Mouse (Mus musculus) v-Abl transformed pro-B cells (cell line): ENCODE results near the gene Cntnap5b.
"Not testable (repeated sequence)": the region's sequence is repeated elsewhere in the genome, so short reads cannot be mapped to it uniquely, and the experiment has no call there.

Experiments used
- in situ Hi-C, 2 experiments: fragments of 400-800 bp; cut with MboI; formaldehyde crosslinking; loops; one replicate each; pipeline ENCODE4 v1.15.1; 2025; ENCODE audit not compliant: unreplicated experiment in 2 of 2

The Cntnap5b gene

DNA sequence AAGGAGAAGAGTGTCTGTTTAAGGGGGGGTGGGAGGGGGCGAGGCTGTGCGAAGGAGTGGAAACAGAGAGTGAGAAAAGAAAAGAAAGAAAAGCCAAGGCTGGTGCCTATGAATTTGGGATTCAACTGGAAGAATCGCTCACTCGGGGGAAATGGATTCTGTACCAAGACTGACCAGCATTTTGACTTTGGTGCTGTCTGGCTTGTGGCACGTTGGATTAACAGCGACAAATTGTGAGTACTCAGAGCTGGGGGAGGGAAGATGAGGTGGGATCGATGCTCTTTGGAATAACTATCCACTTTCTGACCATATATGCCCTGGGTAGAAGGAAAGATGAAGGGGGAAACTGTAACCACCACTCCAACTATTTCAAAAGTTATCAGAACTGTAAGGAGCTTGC, at the start of gene Cntnap5b:
Gene Cntnap5b, plus strand, starts transcription at position 152 of the 400 bp plus-strand sequence.
- in situ Hi-C loops, result loop anchor here (10.0 kb wide), 1 partner anchor 442 kb away; no protein-coding TSS in a partner anchor

DNA sequence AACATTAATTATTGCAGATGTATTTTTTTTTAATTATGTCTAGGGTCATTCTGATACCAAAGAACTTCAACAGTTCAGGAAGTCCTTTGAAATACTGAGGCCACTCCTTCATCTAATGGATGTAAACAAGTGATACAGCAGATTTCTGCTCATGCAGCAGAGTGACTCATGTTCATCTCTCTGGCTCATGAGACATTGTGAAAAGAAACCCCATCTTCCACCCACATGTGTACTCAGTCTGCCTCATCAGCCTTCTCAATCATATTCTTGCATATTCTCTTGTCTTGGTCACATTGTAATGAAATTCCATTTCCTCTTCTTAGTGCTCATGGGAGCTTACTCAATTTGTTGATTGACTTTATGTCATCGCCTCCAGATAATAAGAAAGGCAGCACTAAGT, 12.6 kb upstream of the Cntnap5b start:
- in situ Hi-C loops, result no loop called here

DNA sequence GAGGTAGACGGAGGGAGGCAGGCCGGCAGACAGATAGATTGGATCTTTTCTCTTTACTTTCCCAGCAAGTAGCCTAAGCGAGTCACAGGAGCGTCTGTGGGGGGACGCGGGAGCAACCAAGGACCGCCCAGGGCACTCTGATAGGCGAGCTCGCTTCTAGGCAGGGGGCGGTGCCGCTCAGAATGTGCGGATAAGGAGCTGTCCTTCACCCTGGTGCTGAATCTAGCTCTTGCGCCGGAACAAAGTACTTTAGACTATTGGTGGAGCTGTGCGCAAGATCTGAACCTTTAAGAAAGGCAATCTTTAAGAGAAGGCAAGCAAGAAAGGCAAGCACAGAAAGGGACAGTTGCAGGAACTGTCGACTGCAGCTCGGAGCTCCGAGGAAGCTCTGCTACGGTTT, 382 bp upstream of the Cntnap5b start:
- in situ Hi-C loops, result loop anchor here (10.0 kb wide), 1 partner anchor 443 kb away; no protein-coding TSS in a partner anchor

DNA sequence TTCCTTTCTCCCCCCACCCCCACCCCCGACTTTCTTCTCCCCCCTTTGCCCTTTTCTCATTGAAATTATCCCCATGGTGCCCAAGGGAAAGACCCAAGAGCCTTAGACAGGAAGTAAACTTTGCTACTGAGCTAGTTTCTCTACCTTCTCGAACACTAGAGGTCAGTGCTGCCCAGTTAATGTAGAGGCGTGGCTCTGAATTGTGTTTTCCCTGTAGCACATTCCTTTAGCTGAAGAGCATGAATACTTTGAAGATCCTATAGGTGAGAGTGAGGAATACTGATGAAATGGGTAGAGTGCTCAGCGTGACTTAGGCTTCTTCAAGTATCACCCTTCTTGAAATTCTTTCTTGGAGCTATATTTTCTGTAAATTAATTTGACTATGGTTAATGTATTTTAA, 1.6 kb downstream of the Cntnap5b start:
- in situ Hi-C loops, result loop anchor here (10.0 kb wide), 1 partner anchor 441 kb away; no protein-coding TSS in a partner anchor

DNA sequence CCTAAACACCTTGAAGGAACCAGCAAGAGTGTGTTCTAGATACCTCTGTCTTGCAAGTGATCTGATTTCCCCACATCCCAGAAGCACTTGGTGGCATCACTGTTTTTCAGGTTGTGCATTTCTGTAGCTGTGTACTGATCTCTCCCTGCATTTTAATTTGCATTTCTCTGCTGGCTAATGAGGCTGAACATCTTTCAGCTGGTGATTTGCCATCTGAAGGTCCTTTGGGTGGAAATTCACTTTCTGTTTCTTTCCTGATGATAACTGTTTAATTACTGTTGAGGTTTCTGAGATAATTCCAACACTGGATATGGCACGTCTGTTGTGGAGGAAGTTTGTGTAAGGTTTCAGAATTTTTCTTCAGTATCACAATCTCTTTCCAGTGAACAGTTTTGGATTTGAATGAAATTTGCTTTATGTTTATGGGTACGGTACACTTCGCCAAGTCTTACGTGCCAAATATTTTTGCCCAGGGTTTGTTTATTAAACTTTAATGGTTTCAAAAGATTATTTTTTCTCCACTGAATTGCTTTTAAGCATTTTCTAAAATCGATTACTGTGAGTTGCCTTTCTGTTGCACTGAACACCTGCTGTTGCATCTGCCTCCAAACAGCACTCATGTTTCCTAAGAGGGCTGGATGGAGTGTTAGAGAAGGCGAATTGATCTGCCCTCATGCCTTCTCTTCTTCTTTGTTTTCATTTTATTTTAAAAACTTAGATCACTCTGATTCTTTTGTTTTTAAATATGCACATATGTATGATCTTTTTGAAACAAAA, 41.0 kb downstream of the Cntnap5b start:
- in situ Hi-C loops, result no loop called here

DNA sequence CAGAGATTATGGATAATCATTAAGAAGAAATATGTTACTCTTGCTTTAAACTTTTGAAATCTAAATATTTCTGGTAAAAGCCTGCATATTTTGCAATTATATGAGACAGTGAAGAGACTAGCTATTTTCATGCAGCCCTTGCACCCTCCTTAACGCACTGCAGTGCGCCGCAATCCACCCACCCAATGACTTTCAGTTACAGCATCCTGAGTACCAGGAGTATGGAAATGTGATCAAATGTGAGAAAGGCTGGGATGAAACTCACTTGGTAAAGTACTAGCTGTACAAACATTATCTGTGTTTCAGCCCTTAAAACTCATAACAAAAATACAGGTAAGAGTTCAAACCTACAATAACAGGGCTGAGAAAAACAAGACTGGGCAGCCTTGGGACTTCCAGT, 99.8 kb downstream of the Cntnap5b start:
- in situ Hi-C loops, result no loop called here

DNA sequence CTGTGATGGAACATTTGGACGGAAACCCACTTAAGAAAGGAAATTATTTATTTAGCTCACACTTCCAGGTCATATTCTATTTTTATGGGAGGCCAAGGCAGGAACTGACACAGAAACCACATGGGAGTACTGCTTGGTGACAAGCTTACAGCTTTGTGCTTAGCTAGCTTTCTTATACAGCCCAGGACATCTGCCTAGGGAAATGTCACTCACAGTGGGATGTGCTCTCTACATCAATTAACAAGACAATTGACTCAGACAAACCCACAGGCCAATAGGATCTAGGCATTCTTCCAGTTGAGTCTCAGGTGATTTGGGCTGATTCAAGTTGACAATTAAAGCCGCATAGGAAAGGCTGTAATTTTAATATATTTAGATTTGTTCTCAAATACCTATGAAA, 135.2 kb downstream of the Cntnap5b start:
- in situ Hi-C loops, result no loop called here

DNA sequence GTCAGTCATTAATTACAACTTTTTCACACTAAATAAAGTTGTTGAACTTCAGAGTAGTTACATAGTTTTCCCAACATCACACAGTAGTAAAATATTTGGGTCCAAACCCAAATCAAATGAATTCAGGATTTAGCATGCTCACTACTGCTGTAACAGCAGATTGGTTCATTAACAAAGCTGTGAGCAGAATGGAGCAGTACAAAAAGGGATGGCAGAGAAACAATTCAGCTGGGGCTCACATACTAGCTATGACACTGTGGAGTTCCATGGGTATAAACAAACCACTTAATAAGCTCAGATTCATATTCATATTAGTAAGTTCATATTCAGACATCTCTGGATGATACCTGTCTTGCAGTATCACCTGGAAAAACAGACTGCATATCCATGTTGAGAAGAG, 170.9 kb downstream of the Cntnap5b start:
- in situ Hi-C loops, result no loop called here

DNA sequence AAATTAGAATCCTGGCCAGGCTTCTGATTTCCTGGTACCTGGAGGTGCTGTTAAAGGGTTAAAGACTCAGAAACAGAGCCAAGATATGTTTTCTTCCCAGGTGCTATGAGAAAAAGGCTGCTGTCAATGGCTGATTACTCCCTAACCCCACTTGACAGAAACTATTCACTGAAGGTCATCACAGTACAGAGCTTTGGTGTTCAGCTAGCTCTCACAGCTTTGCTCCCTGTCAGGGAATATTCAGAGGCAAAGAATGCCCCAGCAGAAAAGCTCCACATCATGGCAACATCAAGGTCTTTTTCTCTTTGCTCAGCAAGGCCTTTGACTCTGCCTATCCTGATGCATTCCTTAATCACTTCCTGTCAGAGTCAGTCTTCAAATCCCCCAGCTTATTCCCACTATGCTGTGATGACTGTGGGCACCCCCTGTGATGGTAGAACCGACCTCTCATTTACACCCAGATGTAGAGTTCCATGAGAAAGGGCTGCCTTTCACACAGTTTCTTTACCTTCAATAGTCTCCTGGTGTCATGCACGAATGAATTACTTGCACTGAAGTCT, 186.9 kb downstream of the Cntnap5b start:
- in situ Hi-C loops, result no loop called here

DNA sequence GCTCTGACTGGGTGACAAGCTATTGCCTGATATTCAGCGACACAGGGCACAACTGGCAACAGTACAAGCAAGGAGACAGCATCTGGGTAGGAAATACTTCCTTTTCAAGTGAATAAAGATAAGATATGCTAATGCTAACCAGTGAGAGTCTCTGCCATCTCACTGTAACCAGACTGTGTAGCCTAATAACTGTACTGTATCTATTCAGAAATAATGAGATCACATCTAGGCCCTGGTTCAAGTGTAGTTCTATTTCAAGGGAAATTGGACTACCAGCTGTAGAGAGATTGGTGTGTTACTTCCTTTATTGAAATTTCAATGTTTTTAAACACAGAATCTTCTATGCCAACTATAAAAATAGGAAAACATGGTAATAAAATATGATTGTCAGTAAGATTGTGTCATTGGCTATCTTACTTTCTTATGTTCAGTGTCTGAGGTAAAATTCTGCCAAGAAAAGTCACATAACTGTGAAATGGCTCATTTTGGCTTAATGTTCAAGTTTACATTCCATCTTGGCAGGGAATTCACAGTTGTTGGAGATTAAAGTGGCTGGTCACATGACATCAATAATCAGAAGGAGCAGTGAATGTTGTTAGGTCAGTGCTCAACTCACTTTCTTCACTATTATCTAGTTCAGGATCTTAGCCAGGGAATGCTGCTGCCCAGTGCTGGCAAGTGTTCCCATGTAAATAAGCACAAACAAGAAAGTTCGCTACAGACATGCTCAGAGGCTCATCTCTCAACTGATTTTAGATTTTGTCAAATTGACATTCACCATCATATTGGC, 194.9 kb downstream of the Cntnap5b start:
- in situ Hi-C loops, result no loop called here

DNA sequence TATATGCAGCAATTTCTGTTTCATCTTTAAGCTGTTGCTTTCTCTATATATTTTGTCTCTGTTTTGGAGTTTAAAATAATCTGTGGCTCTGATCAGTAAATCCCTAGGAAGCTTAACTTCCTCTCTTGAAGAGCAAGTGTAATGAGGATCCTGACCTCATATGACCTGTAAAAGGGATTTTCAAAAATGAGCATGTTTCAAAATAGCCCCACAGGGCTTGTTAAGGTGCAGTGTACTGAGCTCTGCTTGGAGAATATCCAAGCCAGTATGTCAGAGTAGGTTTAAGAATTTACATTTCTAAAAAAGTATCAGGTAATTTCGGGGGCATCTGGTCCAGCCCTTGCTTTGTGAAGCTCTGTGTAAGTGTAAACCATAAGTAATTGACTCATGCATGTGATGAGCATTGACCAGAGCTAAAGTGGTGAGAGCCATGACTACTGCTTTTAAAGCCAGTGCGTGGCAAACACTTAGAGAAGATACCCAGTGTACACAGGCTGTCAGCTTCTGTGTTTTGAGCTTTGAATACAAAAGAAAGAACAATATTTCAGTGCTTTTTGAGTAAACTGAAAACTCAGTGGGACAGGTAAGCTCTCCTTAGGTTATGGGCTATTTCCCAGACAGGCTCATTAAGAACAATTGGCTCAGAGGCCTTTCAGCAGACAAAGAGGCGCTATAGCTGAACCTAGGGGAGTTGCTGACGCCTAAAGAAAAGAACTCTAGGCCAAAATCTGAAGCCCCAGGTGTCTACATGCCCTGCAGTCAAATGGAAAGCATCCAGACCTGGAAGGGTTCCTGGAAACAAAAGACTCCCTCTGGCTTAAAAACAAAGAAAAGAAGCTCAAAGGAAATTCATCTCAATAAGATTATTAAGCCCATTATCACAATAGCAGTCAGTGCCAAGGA, 197.9 kb downstream of the Cntnap5b start:
- in situ Hi-C loops, result no loop called here

DNA sequence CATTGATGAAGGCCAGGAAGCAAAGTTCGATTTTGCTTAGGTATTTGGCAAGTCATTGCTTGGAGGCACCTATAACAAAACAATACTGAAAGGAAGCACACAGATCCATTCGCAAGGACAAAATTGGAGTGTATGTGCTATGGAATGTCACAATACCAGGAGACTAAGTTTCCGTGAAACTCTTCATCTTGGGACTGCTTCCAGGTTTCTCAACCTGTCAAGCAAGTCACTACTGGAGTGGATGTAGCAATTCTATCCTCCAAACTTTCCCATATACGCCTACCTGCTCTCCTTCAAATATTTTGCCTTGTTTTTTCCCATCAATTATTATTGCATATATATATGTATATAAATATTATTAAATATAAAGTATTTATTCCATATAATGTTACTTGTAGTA, 228.7 kb downstream of the Cntnap5b start:
- in situ Hi-C loops, result not testable (repeated sequence)

DNA sequence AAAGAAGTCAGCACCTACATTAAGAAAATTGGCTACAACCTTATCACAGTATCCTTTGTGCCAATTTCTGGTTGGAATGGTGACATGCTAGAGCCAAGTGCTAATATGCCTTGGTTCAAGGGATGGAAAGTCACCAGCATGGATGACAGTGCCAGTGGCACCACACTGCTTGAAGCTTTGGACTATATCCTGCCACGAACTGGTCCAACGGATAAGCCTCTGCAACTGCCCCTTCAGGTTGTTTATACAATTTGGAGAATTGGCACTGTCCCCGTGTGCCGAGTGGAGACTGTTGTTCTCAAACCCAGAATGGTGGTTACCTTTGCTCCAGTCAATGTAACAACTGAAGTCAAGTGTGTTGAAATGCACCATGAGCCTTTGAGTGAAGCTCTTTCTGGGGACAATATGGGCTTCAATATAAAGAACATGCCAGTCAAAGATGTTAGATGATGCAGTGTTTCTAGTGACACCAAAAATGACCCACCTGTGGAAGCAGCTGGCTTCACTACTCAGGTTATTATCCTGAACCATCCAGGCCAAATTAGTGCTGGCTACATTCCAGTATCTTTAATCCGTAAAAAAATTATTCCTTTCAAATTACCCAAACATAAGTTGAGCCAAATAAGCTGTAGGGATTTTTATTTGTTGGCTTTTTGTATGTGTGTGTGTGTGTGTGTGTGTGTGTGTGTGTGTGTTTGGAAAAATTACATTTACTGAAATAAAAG, 233.6 kb downstream of the Cntnap5b start:
- in situ Hi-C loops, result no loop called here

DNA sequence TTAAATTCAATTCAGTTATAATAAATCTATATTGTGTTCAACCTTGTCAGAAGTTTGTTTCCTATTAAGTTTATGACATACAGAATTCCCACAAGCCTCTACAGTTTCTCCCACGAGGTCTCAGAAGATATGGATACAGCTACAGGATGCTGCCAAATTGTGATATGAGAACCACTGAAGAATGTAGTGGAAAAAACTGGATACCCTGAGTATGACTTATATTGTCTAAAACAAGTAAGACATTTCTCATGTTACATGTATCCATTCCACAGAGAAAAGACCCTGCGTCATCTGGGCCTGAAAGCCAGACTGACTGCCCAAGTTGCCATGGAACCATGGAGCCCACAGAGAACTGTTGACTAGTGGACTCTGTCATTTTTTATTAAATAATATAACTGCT, 269.2 kb downstream of the Cntnap5b start:
- in situ Hi-C loops, result no loop called here

DNA sequence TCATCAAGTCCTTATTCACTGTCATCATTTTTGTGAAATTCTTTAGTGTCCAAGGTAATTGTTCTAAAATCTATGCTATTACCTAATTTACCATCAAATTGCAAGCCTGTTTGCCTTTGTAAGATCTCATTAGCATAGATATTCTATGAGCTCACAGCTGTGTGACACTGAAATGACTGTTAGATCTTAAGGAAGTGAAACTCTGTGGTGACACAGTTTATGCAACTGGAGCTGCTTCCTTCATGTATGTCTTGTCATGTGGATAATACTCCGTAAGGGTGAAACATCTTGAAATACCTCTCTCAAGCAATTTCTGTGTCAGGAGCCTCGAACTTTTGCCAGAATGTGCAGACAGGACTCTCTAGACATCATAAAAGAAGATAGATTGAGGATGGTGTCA, 307.2 kb downstream of the Cntnap5b start:
- in situ Hi-C loops, result no loop called here

DNA sequence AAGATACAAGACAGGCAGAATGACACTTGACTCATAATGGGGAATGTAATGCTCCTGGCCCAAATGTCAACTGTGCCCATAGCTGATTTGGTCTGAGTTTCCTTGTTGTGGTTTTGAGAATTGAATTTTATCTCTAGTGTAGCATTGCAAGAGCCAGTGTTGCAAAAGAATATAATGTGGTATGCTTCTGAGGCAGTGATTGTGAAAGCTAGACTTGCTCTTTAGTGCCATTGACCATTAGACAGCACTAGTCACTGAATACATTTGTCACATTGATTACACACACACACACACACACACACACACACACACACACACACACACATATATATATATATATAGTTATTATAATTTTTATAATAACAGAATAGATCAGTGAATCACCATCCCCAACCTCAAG, 328.0 kb downstream of the Cntnap5b start:
- in situ Hi-C loops, result no loop called here

DNA sequence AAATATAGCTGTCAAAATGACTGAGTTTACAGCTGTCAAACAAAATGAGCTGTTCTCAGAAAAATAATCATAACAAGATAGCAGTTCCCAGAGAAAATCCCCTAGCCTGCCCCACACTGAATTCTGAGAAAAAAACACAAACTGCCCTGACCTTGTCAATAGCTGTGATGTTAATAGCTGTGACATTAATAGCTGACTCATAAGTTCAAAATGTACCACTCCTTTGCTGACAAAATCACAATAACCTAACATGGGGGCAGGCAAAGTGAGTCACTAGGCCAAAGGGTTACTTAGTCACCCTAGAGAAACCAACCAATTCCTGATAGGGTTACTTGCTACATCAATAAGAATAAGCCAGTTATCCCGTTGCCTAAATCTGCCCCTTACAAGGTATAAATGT, 328.5 kb downstream of the Cntnap5b start:
- in situ Hi-C loops, result no loop called here

DNA sequence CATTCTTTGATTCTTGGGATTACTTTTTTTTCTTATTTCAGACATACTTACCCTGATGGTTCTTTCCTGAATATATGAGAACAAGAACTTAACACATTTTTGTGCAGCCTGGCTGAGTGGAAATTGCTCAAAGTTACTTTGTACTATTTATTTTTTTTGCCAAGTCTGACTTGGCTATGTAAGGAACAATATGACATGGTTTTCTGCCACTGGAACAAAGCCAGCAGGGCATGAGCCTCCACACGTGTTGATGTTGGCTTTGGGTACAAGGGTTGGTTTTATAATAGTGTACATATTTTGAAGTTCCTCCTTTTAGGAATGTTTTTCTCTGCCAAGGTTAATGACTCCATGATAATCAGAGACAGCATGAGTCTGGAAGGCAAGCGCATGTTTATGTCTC, 331.8 kb downstream of the Cntnap5b start:
- in situ Hi-C loops, result no loop called here

DNA sequence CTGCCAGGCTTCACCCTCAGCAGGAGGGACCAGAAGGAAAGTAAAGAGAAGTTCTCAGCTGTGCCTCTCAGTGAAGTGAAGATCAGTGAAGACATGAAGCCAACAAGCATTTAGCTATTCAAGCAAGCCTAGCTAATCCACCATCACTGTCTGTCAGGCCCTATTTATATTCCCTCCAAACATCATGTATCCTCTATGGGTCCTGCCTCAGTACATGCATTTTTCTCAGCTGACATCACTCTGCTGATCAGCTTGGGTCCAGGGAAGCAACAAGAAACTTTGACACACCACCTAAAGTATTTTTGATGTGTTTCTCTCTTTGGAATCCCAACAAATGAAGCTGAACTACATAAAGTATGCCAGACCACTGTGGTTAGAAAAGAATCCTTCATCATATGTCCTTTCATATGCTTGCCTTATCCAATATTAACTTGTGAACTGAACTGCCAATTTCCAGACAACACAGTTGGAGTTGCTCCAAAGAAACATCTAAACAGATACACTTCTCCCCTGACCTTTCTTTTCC, 349.9 kb downstream of the Cntnap5b start:
- in situ Hi-C loops, result no loop called here
